Mouse (Mus musculus) adrenal gland, postnatal 4 days (tissue): ENCODE measurements around the gene Tmx4. TPM values are rescaled to one million over a fixed set of nuclear protein-coding genes. Genes with fewer than 3 reads are reported as not detected.

ENCODE experiments used
- DNase-seq, 2 experiments: peaks; one replicate each; pipeline ENCODE4 v3.0.0; 2021 to 2022; ENCODE audit warnings: low spot score in 2 of 2, mixed read lengths in 2 of 2
- total RNA-seq, 2 experiments: library from RNA; stranded (reverse); gene quantifications; 2 replicates each; pipeline ENCODE4 v1.2.3; 2021

Tmx4 gene
- total RNA-seq, 2 experiments from 2014 or later: 45.7 to 46.6 TPM

DNA sequence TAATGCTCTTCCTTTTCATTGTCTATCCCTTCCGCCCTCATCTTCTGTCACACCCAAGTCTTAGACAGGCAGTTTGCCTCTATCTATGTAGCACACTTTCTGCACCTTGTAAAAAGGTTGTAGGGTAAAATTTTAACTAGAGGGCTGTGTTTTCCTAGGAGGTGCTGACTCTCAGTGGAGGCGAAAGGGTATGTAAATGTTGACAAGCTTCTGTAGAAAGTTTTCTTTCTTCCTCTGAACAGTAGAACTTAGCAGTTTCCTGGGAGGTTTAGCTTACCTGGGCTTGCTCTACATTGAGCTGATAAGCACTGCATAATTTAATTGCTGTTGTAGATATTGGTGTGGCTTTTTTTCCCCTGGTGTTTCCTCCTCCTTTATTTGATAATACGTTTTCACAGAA, 84.5 kb downstream of the Tmx4 start:
- no peak for DNase-seq

DNA sequence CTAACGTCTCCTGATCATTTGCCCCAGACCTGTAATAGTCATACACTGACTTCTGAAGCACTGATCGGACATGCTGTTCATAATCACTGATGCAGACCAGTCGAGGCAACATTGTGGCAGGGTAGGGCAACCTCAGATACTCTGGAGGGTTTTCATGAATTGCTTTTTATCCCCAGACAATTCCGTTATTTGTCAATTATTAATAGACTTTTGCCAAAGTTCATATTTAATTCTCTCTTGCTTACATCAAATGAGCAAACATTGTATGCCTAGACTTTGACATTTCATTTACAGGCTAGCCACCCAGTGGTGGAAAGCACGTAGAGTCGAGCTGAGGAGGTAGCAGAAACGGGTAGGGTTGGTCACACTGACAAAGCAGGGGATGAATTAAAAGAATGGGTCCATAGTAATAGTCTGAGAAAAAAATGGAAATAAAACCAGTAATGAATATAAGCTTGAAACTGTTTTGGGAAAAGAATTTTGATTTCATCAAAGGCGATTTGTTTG, 89.7 kb downstream of the Tmx4 start, which contains the start of gene Hao1:
Hao1 (minus strand) TSS at position 148 of the 507 bp plus-strand sequence.
- no peak for DNase-seq

DNA sequence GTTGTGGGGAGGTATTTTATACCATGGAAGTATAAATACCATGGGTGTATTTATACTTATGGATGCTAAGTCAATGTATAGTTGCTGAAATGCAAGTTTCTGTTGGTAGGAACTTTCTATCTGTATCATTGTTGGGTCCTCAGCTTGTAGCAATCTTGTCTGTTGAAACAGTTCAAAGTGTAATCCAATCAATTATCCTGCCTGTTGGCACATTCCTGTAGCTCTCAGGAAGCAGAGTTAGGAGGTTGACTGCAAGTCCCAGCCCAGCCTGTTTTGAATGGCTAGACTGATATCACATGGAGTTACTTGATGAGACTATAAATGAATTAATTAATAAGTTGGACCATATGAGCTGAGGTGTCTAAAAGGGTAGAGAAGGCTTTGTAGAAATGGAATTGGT, 91.6 kb downstream of the Tmx4 start:
- no peak for DNase-seq

DNA sequence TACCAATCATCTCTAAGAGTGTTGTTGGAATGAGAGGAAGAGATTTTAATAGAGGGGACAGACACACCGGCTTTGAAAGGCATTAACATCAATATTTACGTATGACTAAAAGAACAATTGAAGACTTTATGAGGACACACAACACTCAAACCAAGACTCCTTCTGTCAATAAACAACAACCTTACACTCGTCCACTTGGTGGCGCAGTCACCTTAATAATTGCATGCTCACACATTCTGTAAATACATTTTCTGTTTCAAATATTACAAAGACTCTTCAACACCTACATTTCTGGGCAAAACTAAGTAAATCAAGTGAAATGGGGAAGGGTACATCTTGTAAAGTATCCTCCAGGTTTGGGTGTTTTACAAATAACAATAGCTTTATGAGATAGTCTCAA, 94.2 kb downstream of the Tmx4 start:
- no peak for DNase-seq

DNA sequence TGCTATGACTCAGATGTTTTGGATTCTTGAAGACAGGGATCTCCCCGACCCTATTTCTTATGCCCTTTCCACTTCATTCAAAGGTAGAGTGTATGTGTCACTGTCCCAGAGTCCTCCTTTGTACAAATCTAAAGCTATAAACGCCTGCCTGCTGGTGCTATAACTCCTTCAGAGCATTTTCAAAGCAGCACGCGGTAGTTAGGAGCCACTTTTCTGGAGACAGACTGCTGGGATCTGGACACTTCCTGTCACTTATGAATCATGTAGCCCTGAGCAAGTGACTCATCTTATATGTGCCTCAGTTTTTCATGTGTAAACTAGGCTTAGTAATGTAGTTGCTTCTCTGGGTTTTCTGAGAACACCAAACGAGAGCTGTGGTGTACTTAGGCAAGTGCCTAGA, 98.8 kb downstream of the Tmx4 start:
- no peak for DNase-seq

DNA sequence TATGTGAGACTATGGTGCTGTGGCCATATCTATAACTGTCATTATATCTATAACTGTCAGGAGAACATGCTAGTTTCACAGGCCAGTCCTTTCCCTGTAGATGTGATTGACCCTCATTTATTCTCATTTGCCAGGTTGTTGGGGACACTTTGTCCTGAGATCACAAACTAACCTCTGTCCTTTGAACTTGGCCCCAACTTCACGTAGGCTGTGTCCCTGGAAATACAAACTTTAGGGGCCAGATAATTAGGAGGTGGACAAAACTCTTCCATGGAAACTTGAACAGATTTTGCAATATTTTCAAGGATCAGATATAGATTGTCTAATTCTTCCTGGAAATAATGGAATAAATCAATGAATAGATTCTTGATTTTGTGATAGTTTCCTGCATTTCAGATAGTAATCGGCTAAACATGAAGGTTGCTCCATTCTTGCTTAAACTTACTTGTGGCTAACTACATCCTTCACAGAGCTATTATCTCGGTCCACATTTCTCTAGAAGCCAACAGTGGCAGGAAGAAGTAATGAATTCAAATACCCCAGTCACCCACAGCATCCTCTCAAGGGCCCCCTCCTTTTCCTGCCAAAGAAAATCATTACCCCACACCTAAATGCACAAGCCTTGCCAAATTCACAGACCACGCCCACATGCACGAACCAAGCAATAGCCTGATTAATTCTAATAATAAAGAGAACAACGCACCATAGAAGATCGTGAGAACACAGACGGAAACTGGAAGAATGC, 99.5 kb downstream of the Tmx4 start:
- DNase-seq: no peak

Other genes starting within 250 kb of the Tmx4 start
- gene Hao1, start 89.8 kb downstream of the Tmx4 start, total RNA-seq: 10 to 100 TPM in 1 of 2 experiments, under 1 TPM in 1; 0.78 to 14.7 TPM
- 10 to 100 TPM; 59.9 to 62.6 TPM for gene Plcb1, start 141.9 kb upstream of the Tmx4 start, total RNA-seq